Comparison of ENCODE assay signal across 26 mouse cellular contexts in the genomic region with DNA sequence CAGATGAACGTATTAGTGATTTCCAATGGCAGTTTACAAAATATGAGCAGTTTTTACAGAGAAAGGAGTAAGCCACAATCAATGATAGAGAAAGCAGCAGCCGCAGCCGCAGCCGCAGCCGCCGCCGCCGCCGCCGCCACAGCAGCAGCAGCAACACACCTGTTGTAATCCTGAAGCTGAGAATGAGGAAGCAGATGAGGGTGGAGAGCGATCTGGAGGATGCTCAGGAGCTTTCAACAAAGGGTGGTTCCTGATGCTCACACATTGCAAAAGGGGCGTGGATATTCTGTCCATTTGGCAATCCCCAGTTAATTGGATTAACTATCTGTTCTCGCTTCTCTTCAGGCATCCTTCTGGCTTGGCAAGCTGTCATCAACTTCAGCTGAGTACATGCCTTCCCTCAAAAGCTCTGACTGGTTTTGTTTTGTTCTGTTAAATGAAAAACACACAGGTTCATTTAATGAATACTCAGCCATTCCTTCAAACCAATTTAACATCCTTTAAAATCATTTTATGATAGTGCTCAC. TPM values are rescaled to one million over a fixed set of nuclear protein-coding genes. Genes with fewer than 3 reads are reported as not detected.
DNase-seq lines count a peak whose midpoint lies in the region; ATAC-seq lines count a peak whose summit lies in the region.
"Had no signal": no experiment of that assay in that cellular context is flagged by ENCODE, and none has a peak within 500 bp of the region (broad histone marks: within the 10 kb centered on the region; RNA-seq: fewer than 3 reads in every experiment).

No protein-coding gene starts in this region.

- no peak overlapping the region for H3K9ac ChIP-seq in forebrain, embryonic 14.5 days (ENCODE audit: low read length)
- H3K9ac ChIP-seq: forebrain, embryonic 12.5 days; heart, embryonic 15.5 days; limb, embryonic 12.5 days; liver, embryonic 13.5 days; lung, embryonic 14.5 days; neural tube, embryonic 12.5 days; stomach, embryonic 15.5 days had no signal

- no peaks in the 10 kb centered on the region for H3K9me3 ChIP-seq in forebrain, embryonic 14.5 days (replicated peaks; ENCODE audit: control insufficient read depth, low read length)
- no peaks in the 10 kb centered on the region for H3K9me3 ChIP-seq in forebrain, embryonic 10.5 days
- H3K9me3 ChIP-seq: forebrain, embryonic 12.5 days; G1E; heart, embryonic 15.5 days; limb, embryonic 12.5 days; liver, embryonic 13.5 days; neural tube, embryonic 12.5 days; stomach, embryonic 15.5 days had no signal

- H3K27ac ChIP-seq in forebrain, embryonic 14.5 days (ENCODE audit: low read depth, low read length) = no peak overlapping the region
- H3K27ac ChIP-seq in forebrain, embryonic 10.5 days = no peak overlapping the region
- H3K27ac ChIP-seq: forebrain, embryonic 12.5 days; heart, adult 2 months; heart, embryonic 15.5 days; limb, embryonic 12.5 days; liver, embryonic 13.5 days; neural tube, embryonic 12.5 days; stomach, embryonic 15.5 days had no signal

- no peak overlapping the region for H3K4me2 ChIP-seq in forebrain, embryonic 14.5 days (ENCODE audit: low read length)
- H3K4me2 ChIP-seq: forebrain, embryonic 12.5 days; heart, embryonic 15.5 days; limb, embryonic 12.5 days; liver, embryonic 13.5 days; lung, embryonic 14.5 days; midbrain, embryonic 11.5 days; neural tube, embryonic 12.5 days; stomach, embryonic 15.5 days had no signal

- ATAC-seq in forebrain, embryonic 14.5 days = no peak

- H3K4me1 ChIP-seq in forebrain, embryonic 14.5 days (ENCODE audit: control insufficient read depth, insufficient read depth, low read length) = no peaks in the 10 kb centered on the region
- peaks cover 7% of the 10 kb centered on the region for H3K4me1 ChIP-seq in forebrain, embryonic 10.5 days
- H3K4me1 ChIP-seq: forebrain, embryonic 12.5 days; heart, embryonic 15.5 days; limb, embryonic 12.5 days; liver, embryonic 13.5 days; neural tube, embryonic 12.5 days; stomach, embryonic 15.5 days had no signal

- 71% methylated on average over 13 of the region's 13 CpGs for WGBS in forebrain, embryonic 14.5 days
- whole genome bisulfite sequencing in forebrain, embryonic 10.5 days = 73% methylated on average over 13 of the region's 13 CpGs

- H3K36me3 ChIP-seq in forebrain, embryonic 14.5 days (ENCODE audit: control insufficient read depth, insufficient read depth, low read length) = no peaks in the 10 kb centered on the region
- H3K36me3 ChIP-seq in forebrain, embryonic 10.5 days (replicated peaks) = no peaks in the 10 kb centered on the region
- H3K36me3 ChIP-seq: forebrain, embryonic 12.5 days; G1E; heart, embryonic 15.5 days; limb, embryonic 12.5 days; liver, embryonic 13.5 days; neural tube, embryonic 12.5 days; stomach, embryonic 15.5 days had no signal

- DNase-seq in forebrain, embryonic 14.5 days (ENCODE audit: low spot score) = peak; percentile 16
- no peak for DNase-seq in forebrain, embryonic 10.5 days (ENCODE audit: extremely low spot score, low spot score)
- peak; percentile 14 for DNase-seq in Muller cell, postnatal 12 days (ENCODE audit: inconsistent ontology term)
- peak; percentile 33 for DNase-seq in layer of hippocampus, adult 11-12 months (ENCODE audit: low spot score)
- DNase-seq in layer of hippocampus, postnatal 14 days (ENCODE audit: low spot score in 2 of 2) = peak; percentile 20 to 35
- DNase-seq in spleen, postnatal 10 days (ENCODE audit: low spot score in 2 of 2) = no peak
- DNase-seq in lung, postnatal 25 days (ENCODE audit: low spot score) = no peak
- no peak for DNase-seq in urinary bladder, adult 2 months (ENCODE audit: low spot score)
- DNase-seq: cerebellum, adult 11 months; gastrocnemius, postnatal 10 days; heart, adult 2 months; heart, postnatal 4 days; kidney, adult 11 months; kidney, postnatal 25 days; liver, embryonic 13.5 days; lung, embryonic 14.5 days; lung, postnatal 4 days; right cerebral cortex, postnatal 25 days; thymus, adult 18-20 months had no signal

- no peaks in the 10 kb centered on the region for H3K27me3 ChIP-seq in forebrain, embryonic 14.5 days (replicated peaks; ENCODE audit: control insufficient read depth, insufficient read depth, low read length)
- H3K27me3 ChIP-seq in forebrain, embryonic 10.5 days (ENCODE audit: poor library complexity, severe bottlenecking) = no peaks in the 10 kb centered on the region
- H3K27me3 ChIP-seq: forebrain, embryonic 12.5 days; heart, embryonic 15.5 days; limb, embryonic 12.5 days; liver, embryonic 13.5 days; neural tube, embryonic 12.5 days; stomach, embryonic 15.5 days had no signal

- H3K4me3 ChIP-seq in forebrain, embryonic 14.5 days (ENCODE audit: low read depth, low read length) = no peak overlapping the region
- H3K4me3 ChIP-seq in forebrain, embryonic 10.5 days = no peak overlapping the region
- H3K4me3 ChIP-seq: forebrain, embryonic 12.5 days; heart, adult 2 months; heart, embryonic 15.5 days; limb, embryonic 12.5 days; liver, embryonic 13.5 days; neural tube, embryonic 12.5 days; stomach, embryonic 15.5 days had no signal

RNA-seq across cellular contexts. Expression of gene Mycbp2, which starts 38.5 kb away (rescaled TPM):
- 38.0 and 47.1 TPM in 2 replicates for polyA plus RNA-seq in forebrain, embryonic 14.5 days (2014; fragmentation: Nextera tagmentation; extraction: Ambion mirVana)
- 15.2 and 17.2 TPM in 2 replicates for polyA plus RNA-seq in forebrain, embryonic 10.5 days (2016; fragmentation: Nextera tagmentation; extraction: Ambion mirVana)
- 100 to 1,000 TPM; 148 to 157 TPM for total RNA-seq in layer of hippocampus, postnatal 14 days (2021)
- 51.1 and 54.2 TPM in 2 replicates for polyA plus RNA-seq in urinary bladder, adult 2 months (2012; rRNA removed)

Comparison
In these comparisons a context has a peak if more than half of its experiments do, and no peak if none do; other contexts are left out.
1. DNase-seq: peak in forebrain, embryonic 14.5 days (single experiment), Muller cell, postnatal 12 days (single experiment), layer of hippocampus, adult 11-12 months (single experiment) and layer of hippocampus, postnatal 14 days (2 of 2); none in forebrain, embryonic 10.5 days (single experiment), spleen, postnatal 10 days (0 of 2), lung, postnatal 25 days (single experiment) and urinary bladder, adult 2 months (single experiment).